Mouse (Mus musculus) testis, adult 2 months (tissue): ENCODE data around the gene Nsdhl. TPM values are rescaled to one million over a fixed set of nuclear protein-coding genes. Genes with fewer than 3 reads are reported as not detected.

Experiments
- H3K27ac ChIP-seq: fragments of 200-500 bp; 2 replicates; pipeline ENCODE4 v1.5.1; 2012; ENCODE audit warnings: low read depth, low read length; ENCODE audit not compliant: control insufficient read depth, insufficient read depth
- H3K27me3 ChIP-seq: fragments of 200-500 bp; 2 replicates; pipeline ENCODE4 v1.6.1; 2012; ENCODE audit warnings: mild to moderate bottlenecking, low read length, moderate library complexity; ENCODE audit not compliant: control insufficient read depth, insufficient read depth
- H3K36me3 ChIP-seq: fragments of 200-500 bp; 2 replicates; pipeline ENCODE4 v1.6.1; 2012; ENCODE audit warnings: mild to moderate bottlenecking, low read length; ENCODE audit not compliant: control insufficient read depth, insufficient read depth
- H3K4me1 ChIP-seq: fragments of 200-500 bp; 2 replicates; pipeline ENCODE4 v1.6.1; 2012; ENCODE audit warnings: low read length; ENCODE audit not compliant: control insufficient read depth, insufficient read depth
- H3K4me3 ChIP-seq: fragments of 200-500 bp; 2 replicates; pipeline ENCODE4 v1.5.1; 2012; ENCODE audit warnings: low read depth, mild to moderate bottlenecking, low read length, moderate library complexity, mixed read lengths; ENCODE audit not compliant: control insufficient read depth
- CTCF ChIP-seq: fragments of 200-500 bp; IDR thresholded peaks from 2 replicates; pipeline ENCODE4 v1.5.1; 2012; ENCODE audit warnings: low read depth, mild to moderate bottlenecking, inconsistent platforms, low read length, moderate library complexity; ENCODE audit not compliant: control insufficient read depth, insufficient read depth, insufficient replicate concordance
- POLR2A ChIP-seq: fragments of 200-500 bp; IDR thresholded peaks from 2 replicates; pipeline ENCODE4 v1.6.1; 2012; ENCODE audit warnings: low read depth, mild to moderate bottlenecking, inconsistent platforms, low read length, moderate library complexity; ENCODE audit not compliant: control insufficient read depth
- polyA plus RNA-seq: library from polyadenylated mRNA; depleted of rRNA; stranded (reverse); fragments of >200 nt; gene quantifications from 2 replicates; pipeline ENCODE4 v1.2.3, GENCODE M21; 2012; rRNA removed

Nsdhl gene
- polyA plus RNA-seq, 1 experiment, result 6.5 TPM

GRCm38 (mm10) chrX:73003110-73003509 is 84.8 kb downstream of the Nsdhl start:
- no peak for TF ChIP-seq POLR2A
- TF ChIP-seq CTCF, result no peak
- Histone ChIP-seq H3K4me3 (no peak overlapping the region), H3K27ac (no peak overlapping the region), H3K4me1 (no peaks in the 10 kb centered on the region), H3K36me3 (no peaks in the 10 kb centered on the region), H3K27me3 (no peaks in the 10 kb centered on the region)

DNA sequence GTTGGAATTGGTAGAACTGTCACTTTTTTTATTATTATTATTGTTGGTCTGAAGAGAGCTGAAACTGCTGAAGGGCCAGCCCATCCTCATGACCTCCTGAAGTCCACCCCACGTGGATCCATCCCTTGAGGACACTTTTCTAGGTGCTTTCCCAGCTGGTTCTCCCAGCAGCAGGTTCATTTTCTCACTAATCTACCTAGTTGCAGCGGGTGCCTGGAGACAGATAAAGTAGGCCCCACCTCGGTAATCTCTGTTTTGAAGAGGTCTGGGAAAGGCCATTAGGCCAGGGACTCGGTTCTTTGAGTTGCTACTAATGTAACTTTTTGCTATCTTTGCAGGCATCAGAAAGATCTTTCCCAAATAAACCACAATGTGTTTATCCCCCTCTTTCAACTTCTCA is 87.3 kb downstream of the Nsdhl start:
- Histone ChIP-seq H3K27ac (no peak overlapping the region), H3K27me3 (no peaks in the 10 kb centered on the region), H3K4me3 (no peak overlapping the region), H3K36me3 (no peaks in the 10 kb centered on the region), H3K4me1 (no peaks in the 10 kb centered on the region)
- TF ChIP-seq POLR2A (no peak), CTCF (no peak)

GRCm38 (mm10) chrX:73007597-73008479 is 89.5 kb downstream of the Nsdhl start:
- peak overlapping the region; percentile 61 for H3K27ac ChIP-seq
- no peaks in the 10 kb centered on the region for H3K36me3 ChIP-seq
- no peak for TF ChIP-seq POLR2A
- TF ChIP-seq CTCF, result peak; percentile 83; the same call in 1 of the 2 replicates
- H3K4me1 ChIP-seq, result no peaks in the 10 kb centered on the region
- H3K4me3 ChIP-seq, result peak overlapping the region; percentile 1; the same call in 1 of the 2 replicates
- H3K27me3 ChIP-seq, result no peaks in the 10 kb centered on the region

Other genes starting within 250 kb of the Nsdhl start
- gene Gabrq, start 93.4 kb upstream of the Nsdhl start, polyA plus RNA-seq, result 0.04 and 0.11 TPM in 2 replicates
- 1.9 and 2.8 TPM in 2 replicates for gene Cetn2, start 146 bp upstream of the Nsdhl start, polyA plus RNA-seq
- 14.0 and 14.2 TPM in 2 replicates for gene Zfp185, start 68.8 kb downstream of the Nsdhl start, polyA plus RNA-seq
- gene Pnma5, start 118.5 kb downstream of the Nsdhl start, polyA plus RNA-seq, result 1.7 and 2.0 TPM in 2 replicates
- gene Pnma3, start 146.2 kb downstream of the Nsdhl start, polyA plus RNA-seq, result 0.10 and 0.16 TPM in 2 replicates
- 0.59 and 1.1 TPM in 2 replicates for gene Xlr4a, start 163.9 kb downstream of the Nsdhl start, polyA plus RNA-seq
- gene Xlr3a, start 178.5 kb downstream of the Nsdhl start, polyA plus RNA-seq, result 0.70 and 1.7 TPM in 2 replicates
- gene Gm14685, start 198.5 kb downstream of the Nsdhl start, polyA plus RNA-seq, result 1.9 and 2.2 TPM in 2 replicates
- 0.91 and 1.4 TPM in 2 replicates for gene Xlr5b, start 230.2 kb downstream of the Nsdhl start, polyA plus RNA-seq
- gene DXBay18, start 230.9 kb downstream of the Nsdhl start, polyA plus RNA-seq, result 1.2 and 2.5 TPM in 2 replicates